Mouse (Mus musculus): ENCODE results near the gene Bnipl.
"Not testable (repeated sequence)": the region's sequence is repeated elsewhere in the genome, so short reads cannot be mapped to it uniquely, and the experiment has no call there.

Gene Bnipl

GRCm38 (mm10) chr3:95212889-95213608, 37.9 kb downstream of the Bnipl start:
- DNase-seq (ENCODE audit: low spot score): not testable (repeated sequence)

DNA sequence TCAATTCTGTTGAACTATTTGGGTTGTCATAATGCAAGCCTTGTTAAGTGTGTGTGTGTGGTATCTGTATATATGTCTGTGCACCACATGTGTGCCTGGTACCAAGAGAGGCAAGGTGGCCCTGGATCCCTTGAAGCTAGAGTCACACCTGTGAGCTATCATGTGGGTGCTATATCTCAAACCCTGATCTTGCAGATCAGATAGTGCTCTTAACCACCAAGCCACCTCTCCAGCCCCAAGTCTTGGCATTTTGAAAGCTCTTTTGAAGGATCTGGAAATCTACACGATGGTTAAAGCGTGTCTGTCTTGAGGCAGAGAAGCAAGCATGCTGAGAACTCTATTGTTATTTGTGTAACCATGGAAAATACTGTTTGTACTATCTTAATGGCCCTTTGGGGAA, 40.4 kb downstream of the Bnipl start:
- DNase-seq (ENCODE audit: low spot score): no peak

DNA sequence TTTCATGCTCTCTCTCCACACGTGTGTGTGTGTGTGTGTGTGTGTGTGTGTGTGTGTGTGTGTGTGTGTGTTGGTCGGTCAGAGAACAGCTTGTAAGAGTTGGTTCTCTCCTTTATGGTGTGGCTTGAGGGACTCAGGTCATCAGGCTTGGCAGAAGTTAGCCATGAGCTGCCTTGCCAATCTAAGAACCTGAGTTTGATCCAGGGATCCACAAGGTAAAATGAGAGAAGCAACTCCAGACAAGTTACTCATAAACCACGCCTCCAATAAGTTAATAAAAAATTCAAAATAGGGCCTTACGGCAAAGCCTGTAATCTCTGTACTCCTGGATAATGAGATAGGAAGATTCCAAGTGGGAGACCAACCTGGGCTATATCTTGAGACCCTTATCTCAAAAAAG, 42.7 kb downstream of the Bnipl start:
- no peak for DNase-seq (ENCODE audit: low spot score)

GRCm38 (mm10) chr3:95203880-95204279, 47.1 kb downstream of the Bnipl start:
- no peak for DNase-seq (ENCODE audit: low spot score)

GRCm38 (mm10) chr3:95200562-95200961, 50.4 kb downstream of the Bnipl start:
- DNase-seq (ENCODE audit: low spot score): no peak

GRCm38 (mm10) chr3:95200132-95200531, 50.9 kb downstream of the Bnipl start:
- no peak for DNase-seq (ENCODE audit: low spot score)

DNA sequence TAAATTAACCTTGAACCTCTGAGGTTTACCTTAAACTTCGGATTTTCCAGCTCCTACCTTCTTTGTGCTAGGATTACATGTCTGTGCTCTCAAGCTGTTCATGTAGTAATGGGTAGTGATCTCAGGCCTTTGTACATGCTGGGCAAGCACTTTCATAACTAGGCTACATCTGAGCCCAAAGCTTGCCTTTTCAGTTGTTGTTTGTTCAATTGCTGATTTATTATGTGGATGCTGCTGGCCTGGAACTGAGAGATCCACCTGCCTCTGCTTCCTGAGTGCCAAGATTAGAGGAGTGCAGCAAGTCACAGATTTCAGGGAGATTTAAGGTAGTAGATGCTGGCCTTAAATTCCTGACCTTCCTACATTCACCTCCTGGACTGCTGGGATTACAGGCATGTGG, 51.9 kb downstream of the Bnipl start:
- no peak for DNase-seq (ENCODE audit: low spot score)

- DNase-seq (ENCODE audit: low spot score): no peak
These were observed 55.2 kb downstream of the Bnipl start for GRCm38 (mm10) chr3:95195772-95196171.

DNA sequence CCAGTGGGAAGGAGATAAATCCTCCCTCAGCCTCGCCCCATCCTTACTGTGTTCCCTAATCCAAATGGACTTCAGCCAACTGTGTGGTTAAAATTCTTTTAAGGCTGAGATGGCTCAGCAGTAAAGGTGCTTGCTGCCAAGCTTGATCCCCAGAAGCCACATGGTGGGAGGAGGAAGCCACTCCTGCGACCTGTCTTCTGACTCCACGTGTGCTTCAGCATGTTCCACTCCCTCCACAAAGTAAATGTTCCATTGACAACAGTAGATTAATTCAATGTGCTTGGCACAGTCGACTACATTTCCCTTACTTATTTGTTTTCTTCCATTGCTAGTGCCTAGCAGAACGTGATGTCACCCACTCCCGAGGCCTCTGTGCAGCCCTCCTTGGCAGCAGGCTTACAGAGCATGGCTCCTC, 56.3 kb downstream of the Bnipl start:
- DNase-seq (ENCODE audit: low spot score): no peak

Measured in embryo, embryonic 10 days (tissue).